Mouse (Mus musculus) activated CD4-positive, CD25-positive, alpha-beta regulatory T cell, adult 4 months (primary cell): ENCODE results near the gene Nlk. TPM values are rescaled to one million over a fixed set of nuclear protein-coding genes. Genes with fewer than 3 reads are reported as not detected.
"Not testable (repeated sequence)": the region's sequence is repeated elsewhere in the genome, so short reads cannot be mapped to it uniquely, and the experiment has no call there.

Experiments used
- ATAC-seq: one replicate; pipeline ENCODE4 v1.8.0; 2017
- polyA plus RNA-seq, 2 experiments: library from polyadenylated mRNA; unstranded; fragments of 100-300 nt; shearing (Covaris generic); gene quantifications; one replicate each; pipeline ENCODE4 v1.2.1; 2017

Gene Nlk
- polyA plus RNA-seq, 2 experiments from 2014 or later, result 23.8 to 30.5 TPM

DNA sequence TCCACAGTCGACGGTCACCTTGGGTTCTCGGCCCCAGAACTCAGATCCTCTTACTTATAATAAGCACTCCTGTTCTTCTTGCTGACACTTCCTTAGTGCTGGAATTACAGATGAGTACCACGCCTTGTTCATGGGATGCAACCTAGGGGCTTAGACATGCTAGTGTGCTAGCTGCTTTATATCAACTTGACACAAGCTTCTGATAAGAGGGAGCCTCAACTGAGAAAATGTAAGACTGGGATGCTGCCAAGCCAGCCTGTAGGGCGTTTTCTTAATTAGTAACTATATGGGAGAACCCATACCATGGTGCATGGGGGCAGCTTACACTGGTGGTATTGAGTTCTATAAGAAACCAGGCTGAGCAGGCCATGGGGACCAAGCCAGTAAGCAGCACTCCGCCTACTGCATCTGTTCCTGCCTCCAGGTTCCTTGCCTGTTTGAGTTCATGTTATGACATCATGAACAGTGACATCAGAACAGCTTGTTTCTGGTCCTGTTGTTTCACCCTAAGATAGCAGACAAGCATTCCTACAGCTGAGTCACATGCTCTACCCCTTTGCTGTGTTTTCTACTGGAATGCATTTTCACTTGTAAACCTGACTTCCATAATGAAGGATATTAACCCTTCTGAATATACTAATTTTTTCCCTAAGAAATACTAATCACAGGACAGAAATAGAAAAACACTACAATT lies 102.8 kb downstream of the Nlk start:
- ATAC-seq, result no peak

DNA sequence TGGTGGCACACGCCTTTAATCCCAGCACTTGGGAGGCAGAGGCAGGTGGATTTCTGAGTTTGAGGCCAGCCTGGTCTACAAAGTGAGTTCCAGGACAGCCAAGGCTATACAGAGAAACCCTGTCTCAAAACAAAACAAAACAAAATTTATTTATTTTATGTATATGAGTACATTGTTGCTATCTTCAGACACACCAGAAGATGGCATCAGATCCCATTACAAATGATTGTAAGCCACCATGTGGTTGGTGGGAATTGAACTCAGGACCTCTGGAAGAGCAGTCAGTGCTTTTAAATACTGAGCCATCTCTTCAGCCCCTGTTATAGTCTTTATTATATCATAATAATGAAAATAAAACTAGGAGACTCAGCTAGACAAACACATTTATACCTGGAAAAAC lies 109.5 kb downstream of the Nlk start:
- not testable (repeated sequence) for ATAC-seq

DNA sequence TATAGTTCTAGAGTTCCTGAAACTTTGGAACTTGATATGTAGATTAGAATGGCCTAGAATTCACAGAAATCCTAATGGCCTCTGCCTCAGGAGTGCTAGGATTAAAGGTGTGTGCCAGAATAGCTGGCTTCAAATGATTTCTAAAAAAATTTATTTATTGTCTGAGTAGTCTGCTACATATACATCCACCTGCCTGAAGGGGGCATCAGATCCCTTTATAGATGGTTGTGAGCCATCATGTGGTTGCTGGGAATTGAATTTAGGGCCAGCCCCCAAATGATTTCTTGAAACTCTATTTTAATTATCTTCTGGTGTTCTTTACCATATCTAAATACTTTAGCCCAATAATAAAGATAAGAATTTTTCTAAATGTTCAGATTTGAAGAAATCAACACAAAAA lies 111.1 kb downstream of the Nlk start:
- no peak for ATAC-seq

GRCm38 (mm10) chr11:78582848-78583247 lies 114.3 kb downstream of the Nlk start:
- no peak for ATAC-seq

GRCm38 (mm10) chr11:78574975-78575374 lies 122.2 kb downstream of the Nlk start:
- no peak for ATAC-seq

DNA sequence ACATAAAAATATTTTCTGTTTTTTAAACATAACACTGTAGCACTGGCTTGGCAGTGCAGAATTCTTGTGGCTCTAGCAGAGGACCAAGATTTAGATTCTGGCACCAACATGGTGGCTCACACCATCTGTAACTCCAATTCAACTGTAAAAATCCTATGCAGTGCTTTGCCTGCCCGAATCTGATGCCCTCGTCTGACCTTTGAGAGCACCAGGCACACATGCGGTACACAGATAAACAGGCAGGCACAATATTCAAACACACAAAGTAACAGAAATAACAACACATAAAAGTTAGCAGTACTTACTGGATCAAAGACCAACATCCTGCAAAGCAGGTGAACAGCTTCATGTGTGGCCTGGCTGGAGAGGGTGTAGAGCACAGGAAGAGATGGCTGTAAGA lies 122.6 kb downstream of the Nlk start:
- no peak for ATAC-seq

- not testable (repeated sequence) for ATAC-seq
These were observed 123.1 kb downstream of the Nlk start for GRCm38 (mm10) chr11:78574031-78574430.

DNA sequence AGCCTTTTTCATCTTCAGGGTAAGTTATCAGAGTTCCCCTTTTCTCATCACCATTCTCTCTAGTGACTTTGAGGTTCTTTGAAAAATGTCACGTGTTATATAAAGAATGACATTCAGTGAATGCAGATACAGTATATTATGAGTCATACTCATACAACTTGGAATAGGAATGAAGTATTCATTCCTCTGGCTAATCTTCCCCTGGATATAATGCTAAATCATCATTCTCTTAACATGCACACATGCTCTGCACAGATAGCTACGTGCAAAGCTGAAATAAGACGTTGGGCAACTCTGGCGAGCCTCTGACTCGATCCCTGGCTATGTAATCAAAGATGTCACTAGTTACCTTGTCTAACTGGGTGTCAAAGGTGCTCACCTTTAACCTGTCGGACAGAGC lies 125.3 kb downstream of the Nlk start:
- no peak for ATAC-seq

DNA sequence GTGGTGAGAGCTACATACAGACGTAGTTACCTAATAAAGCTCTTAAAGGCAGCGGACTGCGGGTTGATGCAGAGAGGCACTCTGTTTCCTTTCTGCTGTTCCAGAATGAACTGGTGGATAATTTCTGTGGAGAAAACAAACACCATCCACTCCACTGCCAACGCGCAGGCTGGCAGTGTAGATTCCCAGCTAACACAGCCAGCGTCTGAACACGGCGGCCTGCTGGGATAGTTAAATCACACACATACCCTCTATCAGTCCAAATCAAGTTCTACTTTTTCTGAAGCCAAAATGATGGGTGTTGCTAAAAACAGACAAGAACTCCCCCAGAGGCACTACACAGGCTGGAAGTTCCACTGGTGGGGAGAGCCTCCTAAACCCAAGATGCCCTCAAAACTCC lies 125.7 kb downstream of the Nlk start:
- ATAC-seq, result no peak

DNA sequence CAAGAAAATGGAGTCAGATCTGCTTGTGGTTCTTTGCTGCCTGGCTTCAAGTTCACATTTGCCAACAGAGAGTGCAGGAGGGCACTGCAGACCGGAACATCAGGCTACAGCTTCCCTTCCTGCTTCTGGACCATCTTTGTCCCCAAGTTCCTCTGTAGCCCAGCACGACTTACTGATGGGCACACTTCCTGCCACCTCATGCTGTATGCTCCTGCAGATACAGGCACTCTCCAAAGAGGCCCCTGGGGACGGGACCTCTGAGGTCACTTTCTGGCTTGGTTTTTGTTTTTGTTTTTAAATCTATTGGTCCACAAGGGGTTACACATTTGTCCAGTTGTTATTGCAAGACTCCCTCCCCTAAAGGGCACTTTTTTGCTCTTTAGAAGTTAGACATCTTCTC lies 127.4 kb downstream of the Nlk start:
- ATAC-seq, result no peak

GRCm38 (mm10) chr11:78568827-78569226 lies 128.3 kb downstream of the Nlk start:
- no peak for ATAC-seq

DNA sequence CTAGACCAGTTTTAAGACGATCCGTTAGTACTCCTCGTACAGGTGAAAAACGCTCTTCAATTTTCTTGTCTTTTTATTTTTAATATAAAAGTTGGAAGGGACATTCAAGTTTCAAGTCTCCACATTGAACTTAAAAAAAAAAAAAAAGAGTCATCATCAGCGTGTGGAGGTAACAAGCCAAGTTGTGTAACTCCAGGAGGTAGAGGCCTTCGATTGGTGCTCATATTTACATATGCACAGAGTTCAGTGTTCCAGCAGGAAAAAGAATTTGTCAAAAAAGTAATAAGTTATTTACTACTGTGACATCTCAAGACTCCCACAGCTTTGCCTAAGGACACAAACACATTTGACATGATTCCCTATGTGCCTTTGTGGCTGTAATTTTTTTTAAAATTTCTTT lies 129.6 kb downstream of the Nlk start:
- ATAC-seq, result no peak

DNA sequence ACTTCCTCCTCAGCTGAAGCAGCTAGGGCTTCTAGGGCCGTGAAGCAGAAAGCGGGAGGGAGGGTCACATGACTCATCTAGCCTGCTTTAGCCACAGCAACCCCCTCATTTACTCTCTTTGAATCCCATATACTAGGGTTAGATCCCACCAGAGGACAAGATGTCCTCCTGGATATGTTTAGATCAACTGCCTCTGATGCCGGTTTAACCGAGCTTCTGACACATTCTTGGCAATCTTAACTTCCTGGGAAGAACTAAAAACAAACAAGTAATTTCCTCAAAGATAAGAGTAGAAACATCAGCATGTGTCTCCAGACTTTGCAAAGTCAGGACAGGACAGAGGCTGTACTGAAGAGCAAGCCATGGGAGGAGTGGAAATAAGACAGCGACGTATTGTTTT lies 130.4 kb downstream of the Nlk start:
- no peak for ATAC-seq

- ATAC-seq, result no peak
These were observed 136.7 kb downstream of the Nlk start for GRCm38 (mm10) chr11:78560447-78560846.

DNA sequence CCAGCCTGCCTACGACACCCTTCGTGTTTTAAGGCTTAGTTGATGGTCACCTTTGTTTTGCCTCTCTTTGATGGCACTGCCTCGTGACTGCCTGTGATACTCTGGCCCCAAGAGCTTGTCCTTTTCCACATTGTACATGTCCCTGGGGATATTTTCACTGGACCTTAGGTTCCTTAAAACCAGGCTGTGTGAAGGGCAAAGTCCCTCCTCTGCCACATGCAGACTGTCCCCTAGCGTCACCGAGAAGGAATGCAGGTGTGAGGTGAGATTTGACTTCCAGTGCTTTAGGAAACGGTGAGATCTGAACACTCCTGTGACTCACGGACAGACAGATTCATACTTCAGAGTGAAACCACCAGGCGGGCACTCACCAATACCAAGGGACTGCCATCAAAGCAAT lies 139.9 kb downstream of the Nlk start:
- ATAC-seq, result no peak

GRCm38 (mm10) chr11:78556070-78556469 lies 141.1 kb downstream of the Nlk start:
- no peak for ATAC-seq

DNA sequence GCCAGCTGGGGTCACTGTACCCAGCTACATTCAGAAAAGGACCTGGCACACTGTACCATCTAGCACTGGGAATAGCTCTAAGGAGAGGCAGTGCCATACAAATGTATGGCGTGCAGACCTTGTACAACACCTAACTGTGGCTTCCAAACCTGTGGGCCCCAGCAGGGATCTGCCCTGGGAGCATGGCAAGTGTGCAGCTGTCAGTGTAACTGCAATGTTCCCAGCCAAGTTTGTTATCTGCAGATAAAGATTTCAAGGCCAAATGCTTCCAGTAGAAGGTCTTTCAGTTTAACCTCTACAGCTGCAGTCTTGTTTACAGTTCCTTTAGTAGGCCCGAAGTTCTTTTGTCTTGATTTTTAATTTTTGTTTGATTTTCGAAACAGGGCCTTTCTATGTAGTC lies 141.6 kb downstream of the Nlk start:
- no peak for ATAC-seq

GRCm38 (mm10) chr11:78551059-78551398 lies 146.1 kb downstream of the Nlk start:
- ATAC-seq, result no peak

- ATAC-seq, result peak; percentile 100
These were observed 146.8 kb downstream of the Nlk start, which contains the start of gene Tmem97 for GRCm38 (mm10) chr11:78550168-78551058. Gene Tmem97 (minus strand): TSS chr11:78550777.

- ATAC-seq, result no peak
These were observed 147.6 kb downstream of the Nlk start for GRCm38 (mm10) chr11:78549491-78549987.

- ATAC-seq, result no peak
These were observed 149.3 kb downstream of the Nlk start for GRCm38 (mm10) chr11:78547718-78548460.

DNA sequence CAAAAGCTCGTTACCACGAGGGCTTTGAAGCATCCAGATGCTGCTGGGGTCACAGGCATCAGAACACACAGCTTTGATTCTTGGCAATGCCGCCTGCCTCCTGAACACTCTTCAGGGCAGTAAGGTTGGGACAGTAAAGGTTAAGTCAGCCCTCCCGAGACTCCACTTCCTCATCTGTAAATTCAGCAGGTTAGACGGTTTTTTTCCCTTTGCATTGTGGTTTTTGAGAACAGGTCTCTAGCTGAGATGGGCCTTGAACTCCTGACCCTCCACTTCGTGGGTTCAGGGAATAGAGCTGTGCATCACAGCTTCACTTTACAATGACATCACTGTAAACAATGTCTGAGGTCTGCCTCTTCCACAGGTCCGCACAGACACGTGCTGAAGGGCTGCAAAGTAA lies 152.0 kb downstream of the Nlk start:
- ATAC-seq, result no peak

DNA sequence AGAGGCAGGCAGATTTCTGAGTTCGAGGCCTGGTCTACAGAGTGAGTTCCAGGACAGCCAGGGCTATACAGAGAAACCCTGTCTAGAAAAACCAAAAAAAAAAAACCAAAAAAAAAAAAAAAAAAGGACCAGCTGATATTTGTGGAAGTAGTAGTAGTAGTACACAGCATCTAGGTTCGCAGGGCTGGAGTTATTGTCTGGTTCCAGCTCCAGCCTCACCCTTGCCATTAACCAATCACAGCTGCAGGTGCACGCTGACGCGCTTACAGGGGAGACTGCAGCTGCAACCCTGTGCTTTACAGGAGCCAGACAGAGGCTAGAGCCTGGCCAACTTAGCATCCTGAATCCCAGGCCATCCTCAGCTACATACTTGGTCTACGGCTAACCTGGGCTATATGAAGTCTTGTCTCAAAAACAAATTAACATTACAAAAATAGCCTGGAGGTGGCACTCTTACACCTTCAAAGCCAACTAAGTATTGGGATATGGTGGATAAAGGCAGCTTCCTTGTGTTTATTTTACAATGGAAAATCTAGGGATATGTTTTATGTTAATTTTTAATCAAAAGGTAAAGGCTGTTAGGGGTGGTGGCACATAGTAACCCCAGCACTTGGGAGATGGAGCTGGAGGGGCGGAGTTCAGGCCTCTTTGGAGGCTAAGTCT lies 152.6 kb downstream of the Nlk start:
- ATAC-seq, result no peak
